Mouse (Mus musculus): ENCODE data around the gene Ccdc89. TPM values are rescaled to one million over a fixed set of nuclear protein-coding genes. Genes with fewer than 3 reads are reported as not detected.

Gene Ccdc89
- 0.64 and 1.2 TPM in 2 replicates for polyA plus RNA-seq (2014; fragmentation: Nextera tagmentation; extraction: Ambion mirVana)

DNA sequence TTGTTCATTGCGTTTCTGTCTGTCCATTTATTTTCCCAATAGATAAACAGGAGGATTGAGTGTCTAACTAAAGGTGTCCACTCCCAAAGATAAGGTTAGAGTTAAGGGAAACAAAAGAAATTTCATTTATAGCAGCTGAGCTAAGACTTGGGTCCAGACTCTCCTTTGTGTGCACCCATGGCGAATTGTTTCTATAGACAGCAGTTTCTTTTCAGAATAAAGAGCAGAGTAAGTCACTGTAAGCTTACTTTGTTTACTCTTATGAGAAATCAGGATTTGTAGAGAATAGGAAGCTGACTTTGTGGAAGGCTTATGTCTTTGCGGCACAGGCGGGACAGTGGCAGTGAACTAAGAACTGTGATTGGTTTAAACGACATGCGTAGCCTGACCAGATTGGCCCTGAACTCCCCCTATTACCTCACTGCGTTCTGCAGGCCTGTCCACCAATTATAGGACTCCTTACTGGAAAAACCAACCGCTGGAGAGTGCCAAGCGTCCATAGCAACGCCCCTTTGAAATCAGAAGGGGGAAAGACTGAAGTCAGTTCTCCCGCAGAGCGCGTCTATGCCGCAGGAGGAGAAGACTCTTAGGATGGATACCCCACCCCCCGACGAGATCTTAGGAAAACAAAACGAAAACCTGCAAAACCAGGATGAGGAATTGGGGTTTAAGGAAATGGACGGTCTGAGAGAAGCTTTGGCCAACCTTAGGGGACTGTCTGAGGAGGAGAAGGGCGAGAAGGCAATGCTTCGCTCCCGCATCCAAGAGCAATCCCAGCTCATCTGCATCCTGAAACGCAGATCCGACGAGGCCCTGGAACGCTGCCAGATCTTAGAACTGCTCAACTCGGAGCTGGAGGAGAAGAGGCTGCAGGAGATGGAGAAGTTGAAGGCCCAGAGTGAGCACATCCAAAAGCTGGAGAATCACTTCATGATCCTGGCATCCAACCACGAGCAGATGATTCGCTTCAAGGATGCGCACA is at the start of gene Ccdc89:
Gene Ccdc89 (plus strand): TSS at position 558 of the 982 bp plus-strand sequence.
- Histone ChIP-seq H3K27me3 (ENCODE audit: control insufficient read depth, insufficient read depth, low read length) (no peaks in the 10 kb centered on the region), H3K36me3 (ENCODE audit: control insufficient read depth, insufficient read depth, low read length) (no peaks in the 10 kb centered on the region), H3K4me1 (ENCODE audit: control insufficient read depth, insufficient read depth, low read length) (0 out of 2 replicates have a peak, but pooled peaks cover 2% of the 10 kb centered on the region), H3K27ac (ENCODE audit: low read depth, low read length) (no peak within 1 kb of the TSS), H3K9ac (ENCODE audit: low read depth, low read length) (peak within 1 kb of the TSS; percentile 65), H3K4me3 (ENCODE audit: low read depth, low read length) (peak within 1 kb of the TSS; percentile 48), H3K9me3 (replicated peaks; ENCODE audit: control insufficient read depth, low read length) (no peaks in the 10 kb centered on the region), H3K4me2 (peak within 1 kb of the TSS; percentile 82)
- 16% methylated on average over 29 of the region's 29 CpGs for WGBS (ENCODE audit: insufficient replicate concordance)
- peak; percentile 97 for ATAC-seq (replicated peaks; ENCODE audit: insufficient number of reproducible peaks, low FRiP score, low TSS enrichment)

DNA sequence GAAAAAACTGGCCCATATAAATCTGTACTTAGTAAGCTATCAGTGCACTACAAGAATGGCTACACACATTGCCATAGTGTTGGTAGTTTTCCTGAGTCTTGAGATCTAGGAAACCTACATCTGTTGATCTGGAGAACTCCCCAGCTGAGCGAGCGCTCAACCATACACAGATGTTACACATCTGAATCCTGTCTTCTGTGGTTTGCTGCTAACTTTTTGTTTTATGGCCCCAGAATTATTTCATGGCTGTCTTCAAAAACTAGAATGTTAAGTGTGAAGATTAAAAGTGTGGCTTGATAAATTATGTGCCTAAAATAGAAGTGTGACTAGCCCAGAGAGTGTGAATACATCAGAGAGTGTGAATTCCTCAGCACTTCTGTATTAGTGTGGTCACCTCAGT is 42.0 kb upstream of the Ccdc89 start:
- Histone ChIP-seq H3K27ac (ENCODE audit: low read depth, low read length) (no peak overlapping the region), H3K9me3 (replicated peaks; ENCODE audit: control insufficient read depth, low read length) (no peaks in the 10 kb centered on the region), H3K4me2 (no peak overlapping the region), H3K36me3 (ENCODE audit: control insufficient read depth, insufficient read depth, low read length) (no peaks in the 10 kb centered on the region), H3K4me1 (ENCODE audit: control insufficient read depth, insufficient read depth, low read length) (no peaks in the 10 kb centered on the region; the same call in none of the 2 replicates), H3K4me3 (ENCODE audit: low read depth, low read length) (no peak overlapping the region), H3K9ac (ENCODE audit: low read depth, low read length) (no peak overlapping the region), H3K27me3 (ENCODE audit: control insufficient read depth, insufficient read depth, low read length) (no peaks in the 10 kb centered on the region)
- WGBS (ENCODE audit: insufficient replicate concordance) = 91% methylated on average over 2 of the region's 2 CpGs
- ATAC-seq (replicated peaks; ENCODE audit: insufficient number of reproducible peaks, low FRiP score, low TSS enrichment) = no peak

DNA sequence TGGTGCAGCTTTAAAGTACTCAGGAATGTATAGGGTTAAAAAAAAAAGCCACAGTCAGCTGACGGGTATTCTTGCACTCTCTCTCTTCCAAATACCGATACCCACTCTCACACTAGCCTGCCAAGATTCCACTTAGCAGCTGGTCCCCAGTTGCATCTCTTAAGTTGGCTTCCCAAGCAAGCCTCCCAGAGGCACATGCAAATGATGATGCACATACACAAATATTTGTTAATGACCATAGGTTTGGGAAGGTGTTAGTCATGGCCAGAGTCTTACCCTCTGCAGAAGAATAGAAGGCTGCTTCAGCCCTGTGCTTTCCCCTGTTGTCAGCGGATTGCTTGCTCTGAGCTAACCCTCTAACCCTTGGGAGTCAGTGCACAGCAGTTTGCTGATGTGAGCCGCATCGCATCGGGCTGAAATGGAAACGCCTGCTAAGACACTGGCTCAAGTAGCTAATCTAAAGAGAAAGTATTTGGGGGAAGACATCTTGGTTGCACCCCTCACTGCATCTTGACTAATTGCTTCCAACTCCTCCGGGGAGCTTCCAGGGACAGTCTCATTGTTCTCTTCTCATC is 39.4 kb upstream of the Ccdc89 start:
- H3K4me2 ChIP-seq = peak overlapping the region; percentile 46

DNA sequence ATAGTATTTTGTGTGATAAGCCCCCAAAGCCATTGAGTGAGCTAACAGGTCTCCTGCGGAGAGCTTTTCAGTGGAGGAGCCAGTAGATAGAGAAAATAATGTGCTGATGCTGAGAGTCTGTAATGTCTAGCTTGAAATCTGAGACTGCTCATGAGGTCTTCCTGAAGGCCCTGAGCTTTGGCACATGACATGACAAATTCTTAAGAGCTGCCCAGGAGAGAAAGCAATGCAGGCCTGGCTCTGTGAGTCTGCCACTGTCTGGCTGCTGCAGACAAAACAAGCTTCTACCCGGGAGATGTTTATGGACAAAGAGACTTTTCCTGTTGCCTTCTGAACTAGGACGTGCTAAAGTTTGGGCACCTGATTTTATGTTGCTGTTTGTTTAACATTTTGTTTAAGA is 36.6 kb upstream of the Ccdc89 start:
- ATAC-seq (replicated peaks; ENCODE audit: insufficient number of reproducible peaks, low FRiP score, low TSS enrichment) = no peak

More for the DNA sequence above, 39.4 kb upstream of the Ccdc89 start:
- H3K4me3 ChIP-seq (ENCODE audit: low read depth, low read length) = 0 out of 2 replicates have a peak overlapping the region, but pooled peaks have one; percentile 9
- WGBS (ENCODE audit: insufficient replicate concordance) = 11% methylated on average over 8 of the region's 8 CpGs
- no peak overlapping the region for H3K9ac ChIP-seq (ENCODE audit: low read depth, low read length)
- H3K4me1 ChIP-seq (ENCODE audit: control insufficient read depth, insufficient read depth, low read length) = no peaks in the 10 kb centered on the region; the same call in none of the 2 replicates
- H3K27ac ChIP-seq (ENCODE audit: low read depth, low read length) = no peak overlapping the region
- H3K9me3 ChIP-seq (replicated peaks; ENCODE audit: control insufficient read depth, low read length) = no peaks in the 10 kb centered on the region
- H3K36me3 ChIP-seq (ENCODE audit: control insufficient read depth, insufficient read depth, low read length) = no peaks in the 10 kb centered on the region
- ATAC-seq (replicated peaks; ENCODE audit: insufficient number of reproducible peaks, low FRiP score, low TSS enrichment) = no peak
- no peaks in the 10 kb centered on the region for H3K27me3 ChIP-seq (ENCODE audit: control insufficient read depth, insufficient read depth, low read length)

DNA sequence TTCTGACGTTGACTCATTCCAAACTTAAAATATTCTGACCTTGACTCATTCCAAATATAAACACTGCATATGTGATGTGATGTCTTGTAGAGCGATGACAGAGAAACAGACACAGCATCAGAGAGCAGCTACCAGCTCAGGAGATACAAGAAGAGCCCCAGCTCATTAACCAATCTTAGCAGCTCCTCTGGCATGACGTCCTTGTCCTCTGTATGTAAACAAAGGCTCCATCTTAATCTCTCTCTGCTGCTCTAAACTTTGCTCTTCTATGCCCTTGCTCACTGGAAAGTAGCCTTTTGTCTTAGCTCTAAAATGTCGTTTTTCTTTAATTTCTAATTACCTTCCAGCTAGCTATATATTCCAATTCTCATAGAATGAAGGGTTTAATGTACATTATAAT is 31.3 kb upstream of the Ccdc89 start:
- WGBS (ENCODE audit: insufficient replicate concordance) = 34% methylated on average over 4 of the region's 4 CpGs
- no peak overlapping the region for H3K4me3 ChIP-seq (ENCODE audit: low read depth, low read length)
- peaks cover 9% of the 10 kb centered on the region for H3K4me1 ChIP-seq (ENCODE audit: control insufficient read depth, insufficient read depth, low read length)
- no peak overlapping the region for H3K4me2 ChIP-seq
- H3K9ac ChIP-seq (ENCODE audit: low read depth, low read length) = no peak overlapping the region
- ATAC-seq (replicated peaks; ENCODE audit: insufficient number of reproducible peaks, low FRiP score, low TSS enrichment) = no peak
- H3K27me3 ChIP-seq (ENCODE audit: control insufficient read depth, insufficient read depth, low read length) = no peaks in the 10 kb centered on the region
- no peaks in the 10 kb centered on the region for H3K9me3 ChIP-seq (replicated peaks; ENCODE audit: control insufficient read depth, low read length)
- no peaks in the 10 kb centered on the region for H3K36me3 ChIP-seq (ENCODE audit: control insufficient read depth, insufficient read depth, low read length)
- H3K27ac ChIP-seq (ENCODE audit: low read depth, low read length) = no peak overlapping the region

More for the DNA sequence above, 36.6 kb upstream of the Ccdc89 start:
- 32% methylated on average over 3 of the region's 3 CpGs for WGBS (ENCODE audit: insufficient replicate concordance)
- no peaks in the 10 kb centered on the region for H3K9me3 ChIP-seq (replicated peaks; ENCODE audit: control insufficient read depth, low read length)
- H3K36me3 ChIP-seq (ENCODE audit: control insufficient read depth, insufficient read depth, low read length) = no peaks in the 10 kb centered on the region
- no peaks in the 10 kb centered on the region; the same call in none of the 2 replicates for H3K4me1 ChIP-seq (ENCODE audit: control insufficient read depth, insufficient read depth, low read length)
- H3K27ac ChIP-seq (ENCODE audit: low read depth, low read length) = no peak overlapping the region
- H3K27me3 ChIP-seq (ENCODE audit: control insufficient read depth, insufficient read depth, low read length) = no peaks in the 10 kb centered on the region
- no peak overlapping the region for H3K4me3 ChIP-seq (ENCODE audit: low read depth, low read length)
- no peak overlapping the region for H3K4me2 ChIP-seq
- H3K9ac ChIP-seq (ENCODE audit: low read depth, low read length) = no peak overlapping the region

DNA sequence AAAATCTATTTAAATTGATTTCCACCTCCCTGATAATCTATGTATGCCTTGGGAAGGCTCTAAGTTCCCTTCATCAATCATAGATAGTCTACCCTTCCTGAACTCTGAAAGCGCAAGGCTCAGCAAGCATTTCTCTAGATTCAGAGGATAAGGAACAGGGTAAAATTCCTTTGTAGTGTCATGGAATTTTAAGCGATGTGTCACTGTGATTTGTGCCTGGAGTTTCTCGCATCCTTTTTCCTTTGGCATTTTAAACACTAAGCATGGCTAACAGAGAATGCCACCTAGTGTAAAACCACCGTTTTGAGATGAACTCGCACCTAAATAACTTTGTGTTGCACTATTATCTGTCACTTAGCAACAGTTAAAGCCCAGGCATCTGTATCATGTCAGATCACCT is 30.4 kb upstream of the Ccdc89 start:
- H3K4me2 ChIP-seq = no peak overlapping the region
- H3K4me3 ChIP-seq (ENCODE audit: low read depth, low read length) = no peak overlapping the region
- H3K4me1 ChIP-seq (ENCODE audit: control insufficient read depth, insufficient read depth, low read length) = peaks cover 9% of the 10 kb centered on the region
- H3K36me3 ChIP-seq (ENCODE audit: control insufficient read depth, insufficient read depth, low read length) = no peaks in the 10 kb centered on the region
- no peak overlapping the region for H3K9ac ChIP-seq (ENCODE audit: low read depth, low read length)
- no peak overlapping the region for H3K27ac ChIP-seq (ENCODE audit: low read depth, low read length)
- WGBS (ENCODE audit: insufficient replicate concordance) = 45% methylated on average over 5 of the region's 5 CpGs
- no peaks in the 10 kb centered on the region for H3K27me3 ChIP-seq (ENCODE audit: control insufficient read depth, insufficient read depth, low read length)
- no peak for ATAC-seq (replicated peaks; ENCODE audit: insufficient number of reproducible peaks, low FRiP score, low TSS enrichment)
- no peaks in the 10 kb centered on the region for H3K9me3 ChIP-seq (replicated peaks; ENCODE audit: control insufficient read depth, low read length)

DNA sequence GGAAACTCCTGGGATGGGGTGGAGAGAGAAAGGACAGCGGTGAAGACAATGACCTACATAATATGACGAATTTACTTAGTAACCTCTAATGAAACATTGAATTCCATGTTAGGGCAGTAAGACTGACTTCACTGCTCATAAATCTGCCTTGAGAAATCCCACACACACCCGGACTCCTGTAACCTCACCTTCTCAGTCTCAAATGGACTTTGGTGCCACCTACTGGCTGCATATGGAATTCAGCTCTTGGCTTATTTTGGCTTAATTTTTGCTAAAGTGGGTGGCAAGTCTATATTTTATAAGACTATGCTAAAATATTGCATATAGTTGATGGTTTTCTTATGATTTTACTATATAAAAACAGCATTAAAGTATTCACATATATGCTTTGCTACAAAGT is 16.4 kb upstream of the Ccdc89 start:
- Histone ChIP-seq H3K27ac (ENCODE audit: low read depth, low read length) (no peak overlapping the region), H3K9me3 (replicated peaks; ENCODE audit: control insufficient read depth, low read length) (no peaks in the 10 kb centered on the region), H3K27me3 (ENCODE audit: control insufficient read depth, insufficient read depth, low read length) (no peaks in the 10 kb centered on the region), H3K4me3 (ENCODE audit: low read depth, low read length) (no peak overlapping the region), H3K4me2 (no peak overlapping the region), H3K4me1 (ENCODE audit: control insufficient read depth, insufficient read depth, low read length) (no peaks in the 10 kb centered on the region), H3K9ac (ENCODE audit: low read depth, low read length) (no peak overlapping the region), H3K36me3 (ENCODE audit: control insufficient read depth, insufficient read depth, low read length) (no peaks in the 10 kb centered on the region)
- 43% methylated on average over 3 of the region's 3 CpGs for WGBS (ENCODE audit: insufficient replicate concordance)
- ATAC-seq (replicated peaks; ENCODE audit: insufficient number of reproducible peaks, low FRiP score, low TSS enrichment) = no peak

DNA sequence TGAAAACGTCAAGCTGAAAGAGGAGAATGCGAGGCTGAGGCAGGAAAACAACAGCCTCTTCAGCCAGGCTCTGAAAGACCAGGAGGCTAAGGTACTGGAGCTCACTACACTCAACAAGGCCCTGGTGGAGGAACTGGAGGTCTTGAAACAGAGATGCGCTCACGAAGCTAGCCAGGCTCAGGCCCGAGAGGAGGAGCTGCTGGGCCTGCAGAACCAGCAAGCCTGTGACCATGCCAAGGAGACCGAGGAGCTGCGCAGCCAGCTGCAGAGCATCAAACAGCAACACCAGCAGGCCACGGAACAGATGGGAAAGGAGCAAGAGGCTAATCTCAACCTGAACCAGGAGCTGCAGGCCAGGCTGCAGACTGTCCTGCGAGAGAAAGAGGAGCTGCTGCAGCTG is 629 bp downstream of the Ccdc89 start:
- no peaks in the 10 kb centered on the region for H3K27me3 ChIP-seq (ENCODE audit: control insufficient read depth, insufficient read depth, low read length)
- H3K27ac ChIP-seq (ENCODE audit: low read depth, low read length) = no peak overlapping the region
- H3K4me2 ChIP-seq = peak overlapping the region; percentile 82
- WGBS (ENCODE audit: insufficient replicate concordance) = 39% methylated on average over 9 of the region's 9 CpGs
- ATAC-seq (replicated peaks; ENCODE audit: insufficient number of reproducible peaks, low FRiP score, low TSS enrichment) = no peak
- H3K9ac ChIP-seq (ENCODE audit: low read depth, low read length) = peak overlapping the region; percentile 65; the same call in 1 of the 2 replicates
- peak overlapping the region; percentile 48 for H3K4me3 ChIP-seq (ENCODE audit: low read depth, low read length)
- H3K36me3 ChIP-seq (ENCODE audit: control insufficient read depth, insufficient read depth, low read length) = no peaks in the 10 kb centered on the region
- no peaks in the 10 kb centered on the region for H3K9me3 ChIP-seq (replicated peaks; ENCODE audit: control insufficient read depth, low read length)
- 0 out of 2 replicates have a peak, but pooled peaks cover 2% of the 10 kb centered on the region for H3K4me1 ChIP-seq (ENCODE audit: control insufficient read depth, insufficient read depth, low read length)

Data from heart, embryonic 11.5 days (tissue).